Mouse (Mus musculus) adipose tissue, adult 10 weeks (tissue): Measurements from ENCODE around the gene Tgfb1i1. TPM values are rescaled to one million over a fixed set of nuclear protein-coding genes. Genes with fewer than 3 reads are reported as not detected.

Experiments used
- polyA plus RNA-seq: library from polyadenylated mRNA; stranded (reverse); fragments of 350-450 nt; fragmentation: Illumina TruSeq; extraction: RNeasy Lipid Tissue Mini Kit (QIAGEN cat#74804); gene quantifications from one replicate; pipeline ENCODE4 v1.2.3, GENCODE M21; 2014; ENCODE audit warnings: low read depth, low replicate concordance

Gene Tgfb1i1
- 34.5 TPM for polyA plus RNA-seq

GRCm38 (mm10) chr7:128246496-128247391 is at the start of gene Tgfb1i1:
TSS of gene Tgfb1i1 (plus strand) at chr7:128246812.

GRCm38 (mm10) chr7:128206152-128206551 is 40.5 kb upstream of the Tgfb1i1 start, which contains the start of gene Cox6a2:
TSS of gene Cox6a2 (minus strand) at chr7:128206387.

DNA sequence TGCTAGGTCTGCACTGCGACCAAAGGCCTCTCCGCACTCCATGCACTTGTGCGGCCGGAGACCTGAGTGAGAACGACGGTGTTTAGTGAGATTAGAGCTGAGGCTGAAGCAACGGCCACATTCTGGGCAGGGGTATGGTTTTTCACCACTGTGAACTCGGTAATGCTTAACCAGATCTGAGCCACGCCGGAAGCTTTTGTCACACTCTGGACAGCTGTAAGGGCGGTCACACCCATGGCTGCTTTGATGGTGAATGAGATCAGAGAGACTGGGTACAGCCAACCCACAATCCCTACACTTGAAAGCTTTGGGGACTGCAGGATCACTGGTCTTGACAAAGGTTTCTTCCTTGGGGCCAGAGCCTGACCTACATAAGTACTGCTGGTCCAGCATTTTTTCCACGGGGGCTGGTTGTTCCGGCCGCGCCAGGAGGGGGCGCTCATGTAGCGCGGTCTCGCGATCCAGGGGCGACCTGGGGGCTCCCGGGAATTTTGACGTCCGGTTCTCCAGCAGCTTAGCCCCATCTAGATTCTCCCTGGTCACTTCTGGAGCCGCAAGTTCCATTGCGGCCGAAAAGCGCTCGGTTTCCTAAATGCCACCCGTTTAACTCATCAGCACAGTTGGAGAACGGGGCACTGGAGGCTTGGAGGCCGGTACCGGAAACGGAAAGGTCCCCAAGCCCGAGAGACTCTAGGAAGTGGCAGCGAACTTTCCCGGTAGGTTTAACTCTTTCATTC is 9.6 kb upstream of the Tgfb1i1 start, which contains the start of gene Armc5:
TSS of gene Armc5 (plus strand) at position 487 of the 737 bp plus-strand sequence.

DNA sequence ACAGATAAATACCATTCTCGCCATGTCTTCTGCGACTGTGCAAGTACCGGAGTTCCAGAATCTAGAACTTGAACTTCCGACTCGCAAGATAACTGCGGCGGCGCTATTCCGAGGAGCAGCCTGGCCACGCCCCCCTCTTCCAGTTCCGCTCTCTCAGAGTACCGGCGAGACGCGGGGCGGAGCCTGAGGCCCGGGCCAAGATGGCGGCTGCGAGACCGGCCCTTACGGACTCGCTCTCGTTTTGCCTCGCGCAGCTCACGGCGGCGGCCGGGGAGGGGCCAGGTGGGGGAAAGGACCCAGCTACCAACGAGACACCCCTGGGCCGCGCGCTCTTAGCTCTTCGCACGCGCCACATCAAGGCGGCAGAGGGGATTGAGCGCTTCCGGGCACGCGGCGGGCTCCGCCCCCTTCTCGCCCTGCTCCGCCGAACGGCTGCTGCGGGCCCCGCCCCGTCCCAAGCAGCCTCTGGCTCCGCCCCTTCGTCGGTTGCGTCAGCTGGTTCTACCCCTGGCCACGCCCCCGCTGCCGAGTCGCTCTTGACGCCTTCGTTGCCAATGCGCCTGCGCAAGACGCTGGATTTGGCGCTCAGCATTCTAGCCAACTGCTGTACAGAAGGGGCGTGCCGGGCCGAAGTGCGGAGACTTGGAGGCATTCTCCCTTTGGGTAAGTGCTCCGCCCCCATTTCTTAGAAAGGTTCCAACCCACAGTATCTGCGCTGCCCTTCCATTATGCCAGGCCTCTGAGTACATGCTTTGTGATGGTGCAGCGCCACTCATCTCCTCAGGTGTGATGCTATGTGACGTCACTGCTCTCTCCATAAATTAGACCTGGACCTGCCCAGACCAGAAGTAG is 8.5 kb upstream of the Tgfb1i1 start, which contains the start of gene 9130023H24Rik:
TSS of gene 9130023H24Rik (minus strand) at position 105 of the 852 bp plus-strand sequence.

DNA sequence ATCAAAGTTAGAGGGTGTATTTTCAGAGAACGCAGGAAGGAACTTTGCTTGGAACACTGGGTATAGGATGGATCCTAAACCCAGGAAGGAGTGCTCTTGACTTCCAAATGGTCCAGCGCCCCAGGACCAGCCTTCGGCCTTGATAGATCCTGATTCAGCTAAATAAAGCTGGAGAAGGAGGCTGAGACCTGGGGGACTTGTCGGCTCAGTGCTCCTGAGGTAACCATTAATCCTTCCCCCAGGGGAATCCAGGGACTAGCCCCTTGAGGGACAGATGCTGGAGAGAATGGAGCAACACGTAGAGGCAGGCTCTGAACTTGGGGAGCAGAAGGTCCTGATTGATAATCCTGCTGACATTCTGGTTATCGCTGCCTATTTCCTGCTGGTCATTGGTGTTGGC is 18.8 kb downstream of the Tgfb1i1 start, which contains the start of gene Slc5a2:
TSS of gene Slc5a2 (plus strand) at position 247 of the 400 bp plus-strand sequence.

GRCm38 (mm10) chr7:128297617-128298480 is 51.2 kb downstream of the Tgfb1i1 start, which contains the start of gene BC017158:
TSS of gene BC017158 (minus strand) at chr7:128298170.

Other genes starting within 250 kb of the Tgfb1i1 start
- 0.87 TPM for gene Trim72, start 242.9 kb upstream of the Tgfb1i1 start, polyA plus RNA-seq
- gene Itgam, start 184.2 kb upstream of the Tgfb1i1 start, polyA plus RNA-seq: 13.7 TPM
- gene Gm49368, start 184.1 kb upstream of the Tgfb1i1 start, polyA plus RNA-seq: 0.06 TPM
- gene Itgax, start 117.3 kb upstream of the Tgfb1i1 start, polyA plus RNA-seq: 3.2 TPM
- gene Itgad, start 92.4 kb upstream of the Tgfb1i1 start, polyA plus RNA-seq: 0.22 TPM
- not detected for gene Cox6a2, start 40.4 kb upstream of the Tgfb1i1 start, polyA plus RNA-seq
- gene Armc5, start 9.5 kb upstream of the Tgfb1i1 start, polyA plus RNA-seq: 9.3 TPM
- gene 9130023H24Rik, start 8.8 kb upstream of the Tgfb1i1 start, polyA plus RNA-seq: 6.0 TPM
- not detected for gene Slc5a2, start 18.8 kb downstream of the Tgfb1i1 start, polyA plus RNA-seq
- 29.3 TPM for gene BC017158, start 51.4 kb downstream of the Tgfb1i1 start, polyA plus RNA-seq
- gene Rgs10, start 171.9 kb downstream of the Tgfb1i1 start, polyA plus RNA-seq: 23.0 TPM
- gene Tial1, start 214.9 kb downstream of the Tgfb1i1 start, polyA plus RNA-seq: 57.9 TPM